Mouse (Mus musculus): Measurements from ENCODE around the gene Noc3l.

GRCm38 (mm10) chr19:38758685-38759472, 60.2 kb downstream of the Noc3l start:
- TF ChIP-seq POLR2A (IDR thresholded peaks at IDR 0.05; ENCODE audit: control insufficient read depth, extremely low read depth, insufficient read depth, low read length, poor library complexity) (no peak), CTCF (IDR thresholded peaks at IDR 0.05; ENCODE audit: borderline replicate concordance, control insufficient read depth, extremely low read depth, insufficient read depth, low read length, poor library complexity) (no peak)

All from thymus, adult 2 months (tissue).